Mouse (Mus musculus): ENCODE data around the gene Hist2h4.
A peak's percentile ranks its signal among the peaks of the same experiment; 100 is the strongest.
"Not testable (repeated sequence)": the region's sequence is repeated elsewhere in the genome, so short reads cannot be mapped to it uniquely, and the experiment has no call there.

Gene Hist2h4

GRCm38 (mm10) chr3:96262979-96263550, at the start of gene Hist2h4:
TSS of gene Hist2h4 (minus strand) at chr3:96263311.
- peak; percentile 90 for DNase-seq (ENCODE audit: low spot score)

DNA sequence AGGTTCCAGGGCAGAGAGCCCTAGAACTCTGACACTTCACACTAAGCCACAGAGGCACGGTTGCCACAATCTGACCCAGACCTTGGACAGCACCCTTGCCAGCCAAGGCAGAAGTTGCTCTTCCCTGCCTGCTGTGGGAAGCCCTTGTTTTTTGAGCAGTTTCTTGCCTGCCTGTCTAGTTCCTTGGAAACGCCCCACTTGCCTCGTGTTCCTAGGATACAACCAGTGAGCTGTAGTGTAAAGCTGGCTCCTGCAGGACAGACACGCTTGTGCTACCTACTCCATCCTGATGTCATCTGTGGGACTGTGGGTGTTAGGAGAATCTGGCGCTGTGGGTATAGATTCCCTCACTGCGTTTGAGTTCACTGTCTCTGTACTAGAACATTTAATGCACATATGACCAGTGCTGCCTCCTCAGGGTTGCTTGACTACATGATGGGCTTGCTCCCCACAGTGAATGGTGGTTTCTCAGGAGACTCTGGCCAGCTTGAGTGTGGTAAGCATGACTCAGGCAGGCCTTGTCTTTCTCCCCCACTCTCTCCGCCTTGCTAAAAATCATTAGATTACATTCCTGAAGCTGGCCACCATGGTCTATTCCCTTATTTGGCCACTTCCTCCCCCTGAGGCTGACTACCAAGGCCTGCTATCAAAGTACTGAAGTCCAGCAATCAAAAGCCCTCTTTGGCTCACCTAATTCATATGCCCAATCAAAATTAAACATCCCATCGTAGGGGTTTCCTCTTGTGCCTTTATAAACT, 49.4 kb upstream of the Hist2h4 start:
- no peak for DNase-seq (ENCODE audit: low spot score)

- no peak for DNase-seq (ENCODE audit: low spot score)
Observed at GRCm38 (mm10) chr3:96309441-96309840, 46.3 kb upstream of the Hist2h4 start.

GRCm38 (mm10) chr3:96306506-96306905, 43.4 kb upstream of the Hist2h4 start:
- no peak for DNase-seq (ENCODE audit: low spot score)

DNA sequence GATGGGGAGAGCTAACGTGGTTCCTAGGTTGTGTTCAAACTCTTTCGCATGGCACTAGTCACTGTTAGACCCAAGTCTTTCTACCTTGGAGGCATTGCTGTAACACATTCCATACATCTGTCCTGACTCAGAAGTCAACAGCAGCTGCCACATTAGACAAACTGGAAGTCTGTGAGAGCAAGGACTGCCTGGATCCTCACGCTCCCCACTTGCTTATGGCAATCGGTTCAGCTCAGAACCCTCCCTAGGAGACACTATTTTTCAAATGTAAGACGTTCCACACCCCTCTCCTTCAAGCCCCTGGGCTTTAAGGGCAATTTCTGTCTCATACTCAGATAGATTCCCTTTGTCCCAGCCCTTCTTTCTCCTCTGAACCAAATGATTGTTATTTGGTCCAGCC, 39.0 kb upstream of the Hist2h4 start:
- no peak for DNase-seq (ENCODE audit: low spot score)

GRCm38 (mm10) chr3:96300706-96301529, 37.8 kb upstream of the Hist2h4 start:
- no peak for DNase-seq (ENCODE audit: low spot score)

GRCm38 (mm10) chr3:96299562-96299961, 36.5 kb upstream of the Hist2h4 start:
- no peak for DNase-seq (ENCODE audit: low spot score)

GRCm38 (mm10) chr3:96298360-96298759, 35.2 kb upstream of the Hist2h4 start:
- no peak for DNase-seq (ENCODE audit: low spot score)

DNA sequence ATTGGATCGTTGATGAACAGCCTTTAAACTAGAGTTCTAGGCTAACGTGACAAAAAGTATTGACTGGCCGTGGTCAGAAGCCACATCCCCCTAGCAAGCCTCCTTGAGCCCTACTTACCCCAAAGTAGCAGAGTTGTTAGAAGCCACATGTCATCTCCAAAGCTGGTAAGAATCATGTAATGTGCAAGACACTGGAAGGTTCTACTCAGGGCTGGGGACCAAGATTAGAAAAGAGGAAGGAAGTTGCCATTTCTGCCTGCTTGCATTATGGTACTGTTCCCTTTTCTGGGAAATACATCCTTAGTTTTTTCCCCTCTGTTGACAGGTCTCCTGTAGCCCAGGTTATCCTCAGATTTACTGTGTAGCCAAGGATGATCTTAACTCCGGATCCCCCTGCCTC, 30.7 kb upstream of the Hist2h4 start, which contains the start of gene Fcgr1:
Gene Fcgr1 (minus strand): TSS at position 183 of the 400 bp plus-strand sequence.
- no peak for DNase-seq (ENCODE audit: low spot score)

GRCm38 (mm10) chr3:96293368-96293767, 30.3 kb upstream of the Hist2h4 start:
- DNase-seq (ENCODE audit: low spot score), result no peak

- no peak for DNase-seq (ENCODE audit: low spot score)
Observed at GRCm38 (mm10) chr3:96292641-96293040, 29.5 kb upstream of the Hist2h4 start.

DNA sequence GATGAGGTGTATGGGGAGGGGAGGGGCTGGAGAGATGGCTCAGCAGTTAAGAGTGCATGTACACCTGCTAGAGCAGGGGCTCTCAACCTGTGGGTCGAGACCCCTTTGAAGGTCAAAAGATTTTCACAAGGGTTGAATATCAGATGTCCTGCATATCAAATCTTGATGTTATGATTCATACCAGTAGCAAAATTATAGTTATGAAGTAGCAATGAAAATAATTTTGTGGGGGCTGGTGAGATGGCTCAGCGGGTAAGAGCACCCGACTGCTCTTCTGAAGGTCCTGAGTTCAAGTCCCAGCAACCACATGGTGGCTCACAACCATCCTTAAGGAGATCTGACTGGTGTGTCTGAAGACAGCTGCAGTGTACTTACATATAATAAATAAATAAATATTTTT, 27.6 kb upstream of the Hist2h4 start:
- not testable (repeated sequence) for DNase-seq (ENCODE audit: low spot score)

GRCm38 (mm10) chr3:96289201-96289600, 26.1 kb upstream of the Hist2h4 start:
- no peak for DNase-seq (ENCODE audit: low spot score)

DNA sequence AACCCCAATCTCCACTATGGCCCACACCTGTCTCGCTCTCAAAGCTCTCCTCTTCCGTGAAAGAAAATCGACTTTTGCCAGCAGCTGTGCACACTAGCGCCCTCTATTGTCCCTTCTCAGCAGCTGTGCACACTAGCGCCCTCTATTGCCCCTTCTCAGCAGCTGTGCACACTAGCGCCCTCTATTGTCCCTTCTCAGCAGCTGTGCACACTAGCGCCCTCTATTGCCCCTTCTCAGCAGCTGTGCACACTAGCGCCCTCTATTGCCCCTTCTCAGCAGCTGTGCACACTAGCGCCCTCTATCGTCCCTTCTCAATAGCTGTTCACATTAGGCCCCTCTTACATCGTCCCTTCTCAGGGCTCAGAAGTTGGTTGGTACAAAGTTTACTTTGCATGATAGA, 24.2 kb upstream of the Hist2h4 start:
- DNase-seq (ENCODE audit: low spot score), result not testable (repeated sequence)

DNA sequence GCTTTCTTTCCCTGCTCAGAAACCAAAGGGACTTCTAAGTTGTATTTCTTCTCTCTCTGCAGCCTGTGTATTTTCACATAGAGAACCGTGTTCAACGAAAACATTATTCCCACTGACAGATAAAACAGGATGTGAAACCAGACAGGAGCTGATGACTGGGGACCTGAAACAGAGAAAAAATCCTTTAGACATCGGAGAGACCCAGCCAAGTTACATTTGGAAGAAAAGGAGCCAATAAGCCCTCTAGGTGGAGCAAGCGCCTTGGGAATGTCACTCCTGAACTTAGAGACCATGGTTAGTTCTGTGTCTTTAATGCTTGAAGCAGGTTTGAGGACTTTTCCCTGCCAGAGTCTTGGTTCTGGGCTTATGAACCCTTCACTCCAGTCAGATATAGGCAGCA, 21.3 kb upstream of the Hist2h4 start:
- DNase-seq (ENCODE audit: low spot score), result no peak

DNA sequence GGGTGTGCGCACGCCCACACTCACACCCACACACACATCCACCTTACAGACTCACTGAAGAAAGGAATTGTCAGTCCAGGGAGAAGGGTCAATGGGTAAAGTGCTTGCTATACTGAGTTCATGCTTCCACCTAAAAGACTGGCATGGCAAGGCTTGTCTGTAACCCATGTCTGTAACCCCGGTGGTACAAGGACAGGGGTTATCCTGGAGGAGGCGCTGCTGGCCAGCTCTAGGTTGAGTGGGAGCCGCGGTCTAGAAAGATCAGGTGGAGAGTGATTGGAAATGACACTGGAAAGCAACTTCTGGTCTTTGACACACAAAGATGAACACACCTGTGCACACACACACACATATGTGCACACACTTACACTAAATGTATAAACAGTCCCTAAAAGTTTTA, 17.5 kb upstream of the Hist2h4 start:
- no peak for DNase-seq (ENCODE audit: low spot score)

DNA sequence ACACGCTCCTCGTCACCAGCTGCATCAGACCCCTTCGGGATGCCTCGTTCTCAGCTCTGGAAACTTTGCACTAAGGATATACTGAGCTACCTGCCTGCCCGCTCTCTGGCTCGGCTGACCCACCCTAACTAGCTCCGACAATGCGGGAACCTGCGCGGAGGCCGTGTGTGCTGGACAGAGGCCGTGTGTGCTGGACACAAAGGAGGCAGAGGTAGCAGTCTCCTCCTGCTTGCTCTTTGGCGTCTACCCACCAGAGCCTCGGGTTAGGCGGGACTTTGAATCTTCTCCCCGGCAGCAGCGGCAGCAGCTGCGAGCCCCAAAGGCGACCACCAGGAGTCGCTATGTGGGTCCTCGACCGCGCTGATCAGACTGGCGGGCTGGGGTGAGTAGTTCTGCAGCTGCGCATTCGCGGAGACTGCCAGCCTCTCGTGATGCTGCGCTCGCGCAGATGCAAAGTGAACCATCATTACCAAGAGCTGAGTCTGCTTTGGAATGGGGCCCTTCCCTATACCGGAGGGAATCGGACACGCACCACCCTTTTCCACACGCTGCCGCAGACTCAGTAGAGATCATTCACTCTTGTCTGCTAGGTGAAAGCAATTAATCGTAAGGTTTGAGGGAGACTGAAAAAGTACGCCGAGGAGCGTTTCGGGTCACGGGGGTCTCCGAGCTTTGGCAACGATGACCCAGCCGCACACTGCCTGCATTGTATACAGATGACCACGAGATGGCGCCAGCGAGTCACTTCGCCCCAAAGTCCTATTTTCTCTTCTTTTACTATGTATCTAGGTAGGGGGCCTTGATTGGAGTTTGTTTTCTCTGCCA, 14.9 kb upstream of the Hist2h4 start:
- DNase-seq (ENCODE audit: low spot score), result peak; percentile 85

DNA sequence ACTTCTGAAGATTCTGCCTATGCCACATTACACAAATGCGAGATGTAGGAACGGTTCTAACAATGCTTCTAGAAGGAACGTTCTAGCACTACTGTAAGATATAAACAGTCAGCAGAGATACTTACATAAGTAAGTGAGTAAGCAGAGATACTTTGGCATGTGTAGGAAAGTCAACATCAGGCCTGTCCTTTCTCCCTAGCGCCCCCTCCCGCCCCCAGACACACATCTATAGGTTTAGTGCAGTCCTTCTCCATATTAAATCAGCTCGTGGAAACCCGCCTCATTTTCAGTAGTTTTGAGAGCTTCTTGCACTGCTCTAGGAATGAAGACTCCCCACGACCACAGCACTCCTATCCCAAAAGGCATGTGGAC, 14.3 kb upstream of the Hist2h4 start:
- DNase-seq (ENCODE audit: low spot score), result no peak

DNA sequence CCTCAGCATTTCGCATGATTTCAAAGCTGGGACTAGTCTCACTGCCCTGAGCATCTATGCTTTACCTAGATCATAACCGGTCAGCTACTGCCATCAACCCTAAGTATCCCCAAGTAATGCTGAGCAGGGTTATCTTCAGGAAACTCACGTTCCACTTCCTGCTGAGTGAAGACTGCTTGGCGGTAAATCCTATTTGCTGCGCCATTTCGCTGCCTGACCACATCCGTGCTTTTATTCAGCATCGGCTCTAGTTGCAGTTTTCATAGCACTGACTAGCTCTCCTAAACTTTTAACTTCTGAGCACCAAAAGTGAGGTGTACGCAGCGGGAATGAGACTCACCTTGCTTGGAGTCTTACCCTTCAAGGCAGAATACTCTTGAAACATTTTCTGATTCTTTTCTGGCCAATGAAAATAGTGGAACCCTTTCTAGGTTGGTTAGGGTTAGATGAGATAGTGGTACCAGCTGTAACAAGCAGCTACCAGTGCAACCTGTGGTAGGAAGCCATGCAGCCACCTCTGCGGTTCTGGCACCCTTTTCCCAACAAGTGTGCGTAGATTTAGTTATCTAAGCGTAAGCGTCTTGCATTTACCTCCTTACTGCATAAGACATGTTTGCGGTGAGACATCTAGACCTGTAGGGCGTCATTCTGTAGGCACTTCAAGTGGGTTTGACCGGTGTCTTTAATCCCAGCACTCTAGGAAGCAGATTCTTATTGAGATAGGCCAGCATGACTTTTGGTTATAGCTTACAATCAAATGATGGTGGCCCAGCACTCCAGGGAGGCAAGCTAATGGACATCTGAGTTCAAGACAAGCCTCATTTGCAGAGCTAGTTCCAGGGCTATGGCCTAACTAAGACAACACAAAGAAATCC, 10.7 kb upstream of the Hist2h4 start:
- DNase-seq (ENCODE audit: low spot score), result no peak

- DNase-seq (ENCODE audit: low spot score), result peak; percentile 89
Observed at GRCm38 (mm10) chr3:96269511-96270474, 6.7 kb upstream of the Hist2h4 start, which contains the start of gene Hist2h2bb. TSS of gene Hist2h2bb (plus strand) at chr3:96269752.

Data from ovary, adult 18-20 months (tissue).